Mouse (Mus musculus) forebrain, embryonic 16.5 days (tissue): ENCODE measurements around the gene Gm11213. TPM values are rescaled to one million over a fixed set of nuclear protein-coding genes. Genes with fewer than 3 reads are reported as not detected.

Experiments
- ATAC-seq: fragments of 200-750 bp; cut with Nextera tagmentation; 2 replicates; pipeline ENCODE4 v1.8.0; 2017; ENCODE audit warnings: mild to moderate bottlenecking, moderate library complexity
- H3K27ac ChIP-seq: fragments of 300-500 bp; sonication (generic); 2 replicates; pipeline ENCODE4 v1.5.1; 2014; ENCODE audit warnings: low read length, control low read depth
- H3K27me3 ChIP-seq: fragments of 300-500 bp; sonication (generic); replicated peaks from 2 replicates; pipeline ENCODE4 v1.6.1; 2014; ENCODE audit warnings: low read length; ENCODE audit not compliant: control insufficient read depth, insufficient read depth
- H3K36me3 ChIP-seq: fragments of 300-500 bp; sonication (generic); 2 replicates; pipeline ENCODE4 v1.6.1; 2014; ENCODE audit not compliant: control insufficient read depth, insufficient read depth
- H3K4me1 ChIP-seq: fragments of 300-500 bp; sonication (generic); replicated peaks from 2 replicates; pipeline ENCODE4 v1.6.1; 2014; ENCODE audit warnings: low read length; ENCODE audit not compliant: control insufficient read depth, insufficient read depth
- H3K4me2 ChIP-seq: fragments of 300-500 bp; sonication (generic); 2 replicates; pipeline ENCODE4 v1.6.1; 2014; ENCODE audit warnings: mild to moderate bottlenecking, low read length, control low read depth
- H3K4me3 ChIP-seq: fragments of 300-500 bp; sonication (generic); replicated peaks from 2 replicates; pipeline ENCODE4 v1.5.1; 2014; ENCODE audit warnings: mild to moderate bottlenecking, low read length, control low read depth
- H3K9ac ChIP-seq: fragments of 300-500 bp; sonication (generic); replicated peaks from 2 replicates; pipeline ENCODE4 v1.6.1; 2014; ENCODE audit warnings: low read depth, low read length, control low read depth
- H3K9me3 ChIP-seq: fragments of 300-500 bp; sonication (generic); 2 replicates; pipeline ENCODE4 v1.6.1; 2016; ENCODE audit warnings: low read length; ENCODE audit not compliant: control insufficient read depth
- WGBS: fragments of 180-500 bp; shearing (Covaris S2); extraction: QIAGEN DNeasy Blood & Tissue Kit; methylation state at CpG from one replicate; pipeline ENCODE4 v1.1.7; 2014; 5-methylcytosine and 5-hydroxymethylcytosine counted together
- polyA plus RNA-seq: library from polyadenylated mRNA; unstranded; fragments of >200 nt; fragmentation: Nextera tagmentation; extraction: Ambion mirVana; gene quantifications from 2 replicates; pipeline ENCODE4 v1.2.1, GENCODE M21; 2015

Gm11213 gene
- polyA plus RNA-seq, 1 experiment from 2014 or later: not detected

- Histone ChIP-seq H3K36me3 (peaks cover 18% of the 10 kb centered on the region), H3K9ac (no peak overlapping the region), H3K27me3 (no peaks in the 10 kb centered on the region), H3K4me2 (no peak overlapping the region), H3K4me3 (no peak overlapping the region), H3K9me3 (no peaks in the 10 kb centered on the region), H3K4me1 (peaks cover 11% of the 10 kb centered on the region), H3K27ac (no peak overlapping the region)
- WGBS: 98% methylated on average over 2 of the region's 2 CpGs
- ATAC-seq: no peak
Observed at GRCm38 (mm10) chr4:63555111-63555510, 50.0 kb downstream of the Gm11213 start.

- Histone ChIP-seq H3K4me2 (no peak overlapping the region), H3K4me1 (peaks cover 11% of the 10 kb centered on the region), H3K27ac (no peak overlapping the region), H3K9ac (no peak overlapping the region), H3K36me3 (peaks cover 19% of the 10 kb centered on the region), H3K4me3 (no peak overlapping the region), H3K9me3 (no peaks in the 10 kb centered on the region), H3K27me3 (no peaks in the 10 kb centered on the region)
- 45% methylated on average over 3 of the region's 3 CpGs for WGBS
- no peak for ATAC-seq
Observed at GRCm38 (mm10) chr4:63554616-63555015, 50.4 kb downstream of the Gm11213 start.

GRCm38 (mm10) chr4:63553789-63554576 lies 51.1 kb downstream of the Gm11213 start:
- Histone ChIP-seq H3K27me3 (no peaks in the 10 kb centered on the region), H3K27ac (no peak overlapping the region), H3K9me3 (no peaks in the 10 kb centered on the region), H3K36me3 (peaks cover 26% of the 10 kb centered on the region), H3K4me2 (no peak overlapping the region), H3K4me1 (peaks cover 7% of the 10 kb centered on the region), H3K4me3 (no peak overlapping the region), H3K9ac (no peak overlapping the region)
- no peak for ATAC-seq
- 39% methylated on average over 4 of the region's 4 CpGs for WGBS

GRCm38 (mm10) chr4:63552865-63553264 lies 52.2 kb downstream of the Gm11213 start:
- Histone ChIP-seq H3K4me3 (no peak overlapping the region), H3K27ac (no peak overlapping the region), H3K36me3 (peaks cover 30% of the 10 kb centered on the region), H3K9me3 (no peaks in the 10 kb centered on the region), H3K4me2 (no peak overlapping the region), H3K9ac (no peak overlapping the region), H3K27me3 (no peaks in the 10 kb centered on the region), H3K4me1 (peaks cover 6% of the 10 kb centered on the region)
- WGBS: 90% methylated on average over 1 of the region's 1 CpGs
- no peak for ATAC-seq

GRCm38 (mm10) chr4:63550908-63551307 lies 54.2 kb downstream of the Gm11213 start:
- Histone ChIP-seq H3K4me1 (peaks cover 21% of the 10 kb centered on the region), H3K27ac (no peak overlapping the region), H3K27me3 (no peaks in the 10 kb centered on the region), H3K36me3 (peaks cover 30% of the 10 kb centered on the region), H3K9ac (no peak overlapping the region), H3K4me2 (no peak overlapping the region), H3K4me3 (no peak overlapping the region), H3K9me3 (no peaks in the 10 kb centered on the region)
- WGBS: 95% methylated on average over 3 of the region's 3 CpGs
- ATAC-seq: no peak

- H3K9me3 ChIP-seq: no peaks in the 10 kb centered on the region
- no peak overlapping the region for H3K9ac ChIP-seq
- H3K36me3 ChIP-seq: peaks cover 30% of the 10 kb centered on the region
- H3K4me2 ChIP-seq: no peak overlapping the region
- no peak for ATAC-seq
- H3K4me1 ChIP-seq: peaks cover 31% of the 10 kb centered on the region
- H3K27ac ChIP-seq: no peak overlapping the region
- 81% methylated on average over 3 of the region's 3 CpGs for WGBS
- no peak overlapping the region for H3K4me3 ChIP-seq
- no peaks in the 10 kb centered on the region for H3K27me3 ChIP-seq
Observed at GRCm38 (mm10) chr4:63548491-63548890, 56.6 kb downstream of the Gm11213 start.

- peaks cover 31% of the 10 kb centered on the region for H3K4me1 ChIP-seq
- no peak overlapping the region for H3K4me2 ChIP-seq
- H3K9me3 ChIP-seq: no peaks in the 10 kb centered on the region
- H3K4me3 ChIP-seq: no peak overlapping the region
- no peak overlapping the region for H3K9ac ChIP-seq
- no peak for ATAC-seq
- WGBS: 35% methylated on average over 1 of the region's 1 CpGs
- no peaks in the 10 kb centered on the region for H3K27me3 ChIP-seq
- H3K27ac ChIP-seq: no peak overlapping the region
- peaks cover 30% of the 10 kb centered on the region for H3K36me3 ChIP-seq
Observed at GRCm38 (mm10) chr4:63547799-63548198, 57.3 kb downstream of the Gm11213 start.

Other genes with a start within 250 kb of the Gm11213 start
- not detected in 2 replicates for gene Orm3, start 249.1 kb downstream of the Gm11213 start, polyA plus RNA-seq
- gene Orm2, start 242.8 kb downstream of the Gm11213 start, polyA plus RNA-seq: not detected in 2 replicates
- gene Akna, start 201.9 kb downstream of the Gm11213 start, polyA plus RNA-seq: 10.6 and 11.2 TPM in 2 replicates
- gene Whrn, start 109.3 kb downstream of the Gm11213 start, polyA plus RNA-seq: 5.1 and 6.4 TPM in 2 replicates
- gene Atp6v1g1, start 60.5 kb downstream of the Gm11213 start, polyA plus RNA-seq: 427 and 436 TPM in 2 replicates
- gene Tmem268, start 46.5 kb downstream of the Gm11213 start, polyA plus RNA-seq: 4.8 and 6.0 TPM in 2 replicates
- not detected in 2 replicates for gene Tex48, start 17.2 kb upstream of the Gm11213 start, polyA plus RNA-seq
- gene Gm11214, start 58.1 kb upstream of the Gm11213 start, polyA plus RNA-seq: not detected in 2 replicates
- not detected in 2 replicates for gene Tnfsf15, start 139.9 kb upstream of the Gm11213 start, polyA plus RNA-seq